Mouse (Mus musculus): ENCODE results near the gene Ret.

DNA sequence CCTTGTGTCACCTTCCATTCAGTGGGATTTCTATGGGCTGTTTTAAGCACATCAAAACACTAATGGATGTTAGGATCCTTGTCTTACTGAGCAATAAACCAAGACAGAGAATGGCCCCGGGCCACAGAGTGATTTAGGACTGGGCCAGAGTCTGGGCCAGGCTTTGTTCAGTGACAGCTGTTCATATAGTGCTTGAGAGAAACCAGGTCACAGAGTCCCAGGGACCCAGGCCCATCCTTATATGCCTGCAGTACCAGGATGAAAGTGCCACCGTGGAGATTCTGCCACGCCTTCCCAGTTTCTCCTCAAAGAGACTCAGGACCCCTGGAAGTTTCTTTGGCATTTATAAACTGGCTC, 10.3 kb downstream of the Ret start:
- no peak for TF ChIP-seq CTCF (IDR thresholded peaks at IDR 0.05; ENCODE audit: low read depth)
- TF ChIP-seq EP300 (IDR thresholded peaks at IDR 0.05; ENCODE audit: low read depth), result no peak

Data from liver, postnatal 0 days (tissue).